Mouse (Mus musculus) intestine, embryonic 14.5 days (tissue): ENCODE measurements at regions not wholly inside any gene's neighbourhood (a gene's known extent, or its start where the extent isn't known, plus 50 kb on each side); places are given as distances from the start of the nearest gene placed in this dataset.
A peak's percentile ranks its signal among the peaks of the same experiment; 100 is the strongest.

Source experiments
- ATAC-seq: fragments of 200-750 bp; cut with Nextera tagmentation; replicated peaks from 2 replicates; pipeline ENCODE4 v1.8.0; 2017; ENCODE audit warnings: low read depth, moderate number of reproducible peaks, moderate TSS enrichment, moderate library complexity; ENCODE audit not compliant: low FRiP score, low TSS enrichment
- DNase-seq: peaks from one replicate; pipeline ENCODE4 v3.0.0-alpha.2; 2018; ENCODE audit warnings: low spot score
- H3K27ac ChIP-seq: fragments of 300-500 bp; sonication (generic); 2 replicates; pipeline ENCODE4 v1.5.1; 2014; ENCODE audit warnings: low read depth, mild to moderate bottlenecking, control low read depth
- H3K27me3 ChIP-seq: fragments of 300-500 bp; sonication (generic); replicated peaks from 2 replicates; pipeline ENCODE4 v1.6.1; 2014; ENCODE audit warnings: low read length, control low read depth; ENCODE audit not compliant: control insufficient read depth, insufficient read depth
- H3K36me3 ChIP-seq: fragments of 300-500 bp; sonication (generic); 2 replicates; pipeline ENCODE4 v1.6.1; 2014; ENCODE audit warnings: low read length, control low read depth; ENCODE audit not compliant: control insufficient read depth, insufficient read depth
- H3K4me1 ChIP-seq: fragments of 300-500 bp; sonication (generic); replicated peaks from 2 replicates; pipeline ENCODE4 v1.6.1; 2014; ENCODE audit warnings: low read length, control low read depth, mixed read lengths; ENCODE audit not compliant: control insufficient read depth, insufficient read depth
- H3K4me2 ChIP-seq: fragments of 300-500 bp; sonication (generic); 2 replicates; pipeline ENCODE4 v1.6.1; 2014; ENCODE audit warnings: low read length
- H3K4me3 ChIP-seq: fragments of 300-500 bp; sonication (generic); 2 replicates; pipeline ENCODE4 v1.5.1; 2014; ENCODE audit warnings: low read depth, low read length, control low read depth, mixed read lengths
- H3K9ac ChIP-seq: fragments of 300-500 bp; sonication (generic); 2 replicates; pipeline ENCODE4 v1.6.1; 2014; ENCODE audit warnings: mild to moderate bottlenecking, low read length
- H3K9me3 ChIP-seq: fragments of 300-500 bp; sonication (generic); 2 replicates; pipeline ENCODE4 v1.6.1; 2016; ENCODE audit warnings: low read length, control low read depth; ENCODE audit not compliant: control insufficient read depth
- WGBS: fragments of 180-500 bp; shearing (Covaris S2); extraction: QIAGEN DNeasy Blood & Tissue Kit; methylation state at CpG from one replicate; pipeline ENCODE4 v1.1.7; 2014; 5-methylcytosine and 5-hydroxymethylcytosine counted together

GRCm38 (mm10) chr7:35996609-35997008, 193.8 kb upstream of the Zfp507 start:
- DNase-seq = no peak
- Histone ChIP-seq H3K4me1 (no peaks in the 10 kb centered on the region), H3K27me3 (no peaks in the 10 kb centered on the region), H3K4me3 (no peak overlapping the region), H3K9ac (no peak overlapping the region), H3K9me3 (no peaks in the 10 kb centered on the region), H3K4me2 (no peak overlapping the region), H3K36me3 (no peaks in the 10 kb centered on the region), H3K27ac (no peak overlapping the region)
- WGBS = 59% methylated on average over 5 of the region's 5 CpGs
- no peak for ATAC-seq

GRCm38 (mm10) chr7:35992511-35992910, 189.7 kb upstream of the Zfp507 start:
- Histone ChIP-seq H3K36me3 (no peaks in the 10 kb centered on the region), H3K4me2 (no peak overlapping the region), H3K9me3 (no peaks in the 10 kb centered on the region), H3K4me3 (no peak overlapping the region), H3K4me1 (peaks cover 4% of the 10 kb centered on the region; the same call in 1 of the 2 replicates), H3K9ac (no peak overlapping the region), H3K27me3 (no peaks in the 10 kb centered on the region), H3K27ac (no peak overlapping the region)
- no peak for ATAC-seq
- WGBS = 66% methylated on average over 8 of the region's 8 CpGs
- DNase-seq = no peak

- Histone ChIP-seq H3K27ac (no peak overlapping the region), H3K9ac (no peak overlapping the region), H3K27me3 (no peaks in the 10 kb centered on the region), H3K4me2 (no peak overlapping the region), H3K4me3 (no peak overlapping the region), H3K9me3 (no peaks in the 10 kb centered on the region), H3K36me3 (no peaks in the 10 kb centered on the region), H3K4me1 (peaks cover 4% of the 10 kb centered on the region; the same call in 1 of the 2 replicates)
- ATAC-seq (no peak), DNase-seq (no peak)
- WGBS = 66% methylated on average over 5 of the region's 5 CpGs
Observed at GRCm38 (mm10) chr7:35991141-35991540, 188.3 kb upstream of the Zfp507 start.

- WGBS = 51% methylated on average over 8 of the region's 8 CpGs
Observed at GRCm38 (mm10) chr7:35989456-35989855, 186.7 kb upstream of the Zfp507 start.

GRCm38 (mm10) chr7:35988449-35989109, 185.8 kb upstream of the Zfp507 start:
- Histone ChIP-seq H3K9ac (no peak overlapping the region), H3K4me3 (no peak overlapping the region), H3K4me2 (no peak overlapping the region), H3K4me1 (peaks cover 4% of the 10 kb centered on the region; the same call in 1 of the 2 replicates), H3K27ac (no peak overlapping the region), H3K9me3 (no peaks in the 10 kb centered on the region), H3K27me3 (no peaks in the 10 kb centered on the region), H3K36me3 (no peaks in the 10 kb centered on the region)
- 56% methylated on average over 13 of the region's 13 CpGs for WGBS
- no peak for ATAC-seq
- no peak for DNase-seq

More at GRCm38 (mm10) chr7:35989456-35989855, 186.7 kb upstream of the Zfp507 start:
- no peaks in the 10 kb centered on the region for H3K27me3 ChIP-seq
- no peak for ATAC-seq
- no peaks in the 10 kb centered on the region for H3K36me3 ChIP-seq
- no peak for DNase-seq
- peaks cover 4% of the 10 kb centered on the region; the same call in 1 of the 2 replicates for H3K4me1 ChIP-seq
- no peak overlapping the region for H3K4me3 ChIP-seq
- no peak overlapping the region for H3K9ac ChIP-seq
- H3K4me2 ChIP-seq = no peak overlapping the region
- no peak overlapping the region for H3K27ac ChIP-seq
- H3K9me3 ChIP-seq = no peaks in the 10 kb centered on the region

GRCm38 (mm10) chr7:35977986-35978385, 175.2 kb upstream of the Zfp507 start:
- DNase-seq (no peak), ATAC-seq (no peak)

GRCm38 (mm10) chr7:35958731-35959130, 155.9 kb upstream of the Zfp507 start:
- 44% methylated on average over 5 of the region's 5 CpGs for WGBS
- no peaks in the 10 kb centered on the region for H3K9me3 ChIP-seq
- no peak for DNase-seq

More at GRCm38 (mm10) chr7:35977986-35978385, 175.2 kb upstream of the Zfp507 start:
- H3K27ac ChIP-seq = no peak overlapping the region
- H3K9ac ChIP-seq = no peak overlapping the region
- H3K4me3 ChIP-seq = no peak overlapping the region
- H3K9me3 ChIP-seq = no peaks in the 10 kb centered on the region
- H3K4me2 ChIP-seq = no peak overlapping the region
- H3K27me3 ChIP-seq = no peaks in the 10 kb centered on the region
- no peaks in the 10 kb centered on the region for H3K4me1 ChIP-seq
- 78% methylated on average over 9 of the region's 9 CpGs for WGBS
- no peaks in the 10 kb centered on the region for H3K36me3 ChIP-seq

GRCm38 (mm10) chr7:35958052-35958451, 155.2 kb upstream of the Zfp507 start:
- 0 out of 2 replicates have a peak, but pooled peaks cover 2% of the 10 kb centered on the region for H3K9me3 ChIP-seq
- no peak overlapping the region for H3K9ac ChIP-seq
- no peaks in the 10 kb centered on the region for H3K4me1 ChIP-seq
- ATAC-seq (no peak), DNase-seq (no peak)
- H3K27ac ChIP-seq = no peak overlapping the region
- H3K4me3 ChIP-seq = no peak overlapping the region
- H3K36me3 ChIP-seq = no peaks in the 10 kb centered on the region
- no peak overlapping the region for H3K4me2 ChIP-seq
- WGBS = 49% methylated on average over 2 of the region's 2 CpGs
- H3K27me3 ChIP-seq = no peaks in the 10 kb centered on the region

More at GRCm38 (mm10) chr7:35958731-35959130, 155.9 kb upstream of the Zfp507 start:
- H3K4me1 ChIP-seq = no peaks in the 10 kb centered on the region
- no peaks in the 10 kb centered on the region for H3K36me3 ChIP-seq
- ATAC-seq = no peak
- H3K9ac ChIP-seq = no peak overlapping the region
- H3K27ac ChIP-seq = no peak overlapping the region
- no peak overlapping the region for H3K4me2 ChIP-seq
- no peak overlapping the region for H3K4me3 ChIP-seq
- H3K27me3 ChIP-seq = no peaks in the 10 kb centered on the region

- no peak overlapping the region for H3K4me3 ChIP-seq
- peaks cover 13% of the 10 kb centered on the region for H3K4me1 ChIP-seq
- peak overlapping the region; percentile 31 for H3K4me2 ChIP-seq
- ATAC-seq (0 out of 2 replicates have a peak, but pooled peaks have one; percentile 38), DNase-seq (no peak)
- H3K36me3 ChIP-seq = no peaks in the 10 kb centered on the region
- H3K9ac ChIP-seq = no peak overlapping the region
- H3K9me3 ChIP-seq = 0 out of 2 replicates have a peak, but pooled peaks cover 2% of the 10 kb centered on the region
- H3K27ac ChIP-seq = no peak overlapping the region
- WGBS = 7% methylated on average over 6 of the region's 6 CpGs
- H3K27me3 ChIP-seq = no peaks in the 10 kb centered on the region
Observed at GRCm38 (mm10) chr7:35948794-35949193, 146.0 kb upstream of the Zfp507 start.
